Comparison of ENCODE assay signal across 8 mouse cellular contexts in genomic region chr11:101174851-101175628, GRCm38 (mm10). TPM values are rescaled to one million over a fixed set of nuclear protein-coding genes. Genes with fewer than 3 reads are reported as not detected.
A peak's percentile ranks its signal among the peaks of the same experiment; 100 is the strongest.
DNase-seq lines count a peak whose midpoint lies in the region; ATAC-seq and TF ChIP-seq lines count a peak whose summit lies in the region.

Ccr10 (minus strand) TSS chr11:101175443.

- in situ Hi-C loops in ES-E14 (cut with MboI; ENCODE audit: low sequenced_read_pairs in 2 of 2, unreplicated experiment in 2 of 2): no loop called here

- 22% methylated on average over 14 of the region's 14 CpGs for WGBS in forebrain, embryonic 14.5 days
- WGBS in liver, embryonic 11.5 days: 30% methylated on average over 14 of the region's 14 CpGs
- WGBS in stomach, embryonic 14.5 days: 29% methylated on average over 14 of the region's 14 CpGs

- DNase-seq in ES-E14 (ENCODE audit: low read depth, low spot score): no peak
- DNase-seq in forebrain, embryonic 14.5 days (ENCODE audit: low spot score): peak; percentile 64
- no peak for DNase-seq in liver, embryonic 11.5 days (ENCODE audit: low spot score)
- no peak for DNase-seq in right cerebral cortex, postnatal 14 days

- ATAC-seq in erythroblast, adult 5-6 weeks (replicated peaks; ENCODE audit: low FRiP score, poor library complexity, severe bottlenecking): no peak
- ATAC-seq in forebrain, embryonic 14.5 days: no peak
- ATAC-seq in liver, embryonic 11.5 days (replicated peaks; ENCODE audit: low FRiP score): no peak
- no peak for ATAC-seq in stomach, embryonic 14.5 days (ENCODE audit: insufficient number of reproducible peaks, insufficient read depth, low FRiP score, low read depth)
- ATAC-seq in megakaryocyte-erythroid progenitor cell, adult 5-6 weeks (replicated peaks; ENCODE audit: low FRiP score, low TSS enrichment, poor library complexity, severe bottlenecking): no peak

- peak within 1 kb of the TSS; percentile 4 for H3K4me3 ChIP-seq in erythroblast, embryonic 14.5 days (replicated peaks)
- peak within 1 kb of the TSS; percentile 35 to 49; a peak in 2 of 4 replicates for H3K4me3 ChIP-seq in ES-E14 (ENCODE audit: insufficient read depth in 1 of 2, low read depth in 1 of 2, low read length in 2 of 2, poor library complexity in 1 of 2, severe bottlenecking in 1 of 2)
- H3K4me3 ChIP-seq in forebrain, embryonic 14.5 days (ENCODE audit: low read depth, low read length): peak within 1 kb of the TSS; percentile 28
- H3K4me3 ChIP-seq in liver, embryonic 11.5 days (ENCODE audit: low read depth, low read length): peak within 1 kb of the TSS; percentile 40
- peak within 1 kb of the TSS; percentile 24 for H3K4me3 ChIP-seq in stomach, embryonic 14.5 days (ENCODE audit: low read depth, low read length)

- H3K27me3 ChIP-seq in erythroblast, embryonic 14.5 days (ENCODE audit: control insufficient read depth): peaks cover 98% of the 10 kb centered on the region
- peaks cover 56% of the 10 kb centered on the region for H3K27me3 ChIP-seq in forebrain, embryonic 14.5 days (replicated peaks; ENCODE audit: control insufficient read depth, insufficient read depth, low read length)
- peaks cover 88% of the 10 kb centered on the region for H3K27me3 ChIP-seq in liver, embryonic 11.5 days (replicated peaks; ENCODE audit: control insufficient read depth, insufficient read depth, low read length)
- peaks cover 8% of the 10 kb centered on the region; the same call in 1 of the 2 replicates for H3K27me3 ChIP-seq in stomach, embryonic 14.5 days (ENCODE audit: control insufficient read depth, insufficient read depth, low read length)

- H3K27ac ChIP-seq in ES-E14 (ENCODE audit: insufficient read depth, low read depth, low read length, poor library complexity, severe bottlenecking): no peak within 1 kb of the TSS
- H3K27ac ChIP-seq in forebrain, embryonic 14.5 days (ENCODE audit: low read depth, low read length): no peak within 1 kb of the TSS
- peak within 1 kb of the TSS; percentile 9; the same call in 1 of the 2 replicates for H3K27ac ChIP-seq in liver, embryonic 11.5 days (ENCODE audit: low read depth, low read length)
- H3K27ac ChIP-seq in stomach, embryonic 14.5 days (ENCODE audit: low read length): no peak within 1 kb of the TSS; the same call in 1 of the 2 replicates

- H3K36me3 ChIP-seq in erythroblast, embryonic 14.5 days (ENCODE audit: control insufficient read depth): no peaks in the 10 kb centered on the region
- H3K36me3 ChIP-seq in ES-E14 (ENCODE audit: control insufficient read depth, insufficient read depth, low read length, poor library complexity, severe bottlenecking): no peaks in the 10 kb centered on the region
- H3K36me3 ChIP-seq in forebrain, embryonic 14.5 days (ENCODE audit: control insufficient read depth, insufficient read depth, low read length): no peaks in the 10 kb centered on the region
- H3K36me3 ChIP-seq in liver, embryonic 11.5 days (ENCODE audit: control insufficient read depth, insufficient read depth, low read length): no peaks in the 10 kb centered on the region
- no peaks in the 10 kb centered on the region for H3K36me3 ChIP-seq in stomach, embryonic 14.5 days (ENCODE audit: control insufficient read depth, insufficient read depth, low read length)

- H3K4me1 ChIP-seq in erythroblast, embryonic 14.5 days (ENCODE audit: control insufficient read depth): peaks cover 35% of the 10 kb centered on the region
- H3K4me1 ChIP-seq in ES-E14 (ENCODE audit: control insufficient read depth in 2 of 2, insufficient read depth in 2 of 2, low read length in 2 of 2, poor library complexity in 1 of 2): peaks cover 0 to 9% of the 10 kb centered on the region in 2 experiments; a peak in 1 of 4 replicates
- peaks cover 26% of the 10 kb centered on the region for H3K4me1 ChIP-seq in forebrain, embryonic 14.5 days (ENCODE audit: control insufficient read depth, insufficient read depth, low read length)
- H3K4me1 ChIP-seq in liver, embryonic 11.5 days (replicated peaks; ENCODE audit: control insufficient read depth, insufficient read depth, low read length): peaks cover 34% of the 10 kb centered on the region
- peaks cover 33% of the 10 kb centered on the region for H3K4me1 ChIP-seq in stomach, embryonic 14.5 days (ENCODE audit: control insufficient read depth, insufficient read depth, low read length)

- H3K9ac ChIP-seq in ES-E14 (ENCODE audit: insufficient read depth, low read depth, low read length, poor library complexity, severe bottlenecking): no peak within 1 kb of the TSS
- peak within 1 kb of the TSS; percentile 56 for H3K9ac ChIP-seq in forebrain, embryonic 14.5 days (ENCODE audit: low read length)
- H3K9ac ChIP-seq in liver, embryonic 11.5 days (ENCODE audit: low read depth, low read length): no peak within 1 kb of the TSS; the same call in 1 of the 2 replicates
- H3K9ac ChIP-seq in stomach, embryonic 14.5 days (replicated peaks; ENCODE audit: low read depth, low read length): no peak within 1 kb of the TSS; the same call in 1 of the 2 replicates

- peaks cover 20% of the 10 kb centered on the region; the same call in 1 of the 2 replicates for H3K9me3 ChIP-seq in erythroblast, embryonic 14.5 days (ENCODE audit: control insufficient read depth, low read length)
- H3K9me3 ChIP-seq in ES-E14 (ENCODE audit: control insufficient read depth, insufficient read depth, low read depth, low read length): no peaks in the 10 kb centered on the region
- no peaks in the 10 kb centered on the region for H3K9me3 ChIP-seq in forebrain, embryonic 14.5 days (replicated peaks; ENCODE audit: control insufficient read depth, low read length)
- H3K9me3 ChIP-seq in liver, embryonic 11.5 days (ENCODE audit: control insufficient read depth, low read length): no peaks in the 10 kb centered on the region
- no peaks in the 10 kb centered on the region for H3K9me3 ChIP-seq in stomach, embryonic 14.5 days (ENCODE audit: control insufficient read depth, low read depth, low read length)

- peak within 1 kb of the TSS; percentile 63 for H3K4me2 ChIP-seq in forebrain, embryonic 14.5 days (ENCODE audit: low read length)
- peak within 1 kb of the TSS; percentile 73 for H3K4me2 ChIP-seq in liver, embryonic 11.5 days
- H3K4me2 ChIP-seq in stomach, embryonic 14.5 days (replicated peaks; ENCODE audit: low read depth, low read length): peak within 1 kb of the TSS; percentile 79

TF ChIP-seq in ES-E14, 5 proteins besides CTCF, POLR2A, EP300 and RAD21:
- TF ChIP-seq CHD2 (IDR thresholded peaks at IDR 0.05; ENCODE audit: low read depth, low read length): no peak
- TF ChIP-seq ZNF384 (IDR thresholded peaks at IDR 0.05; ENCODE audit: low read depth, low read length): no peak
- TF ChIP-seq HCFC1 (IDR thresholded peaks at IDR 0.05; ENCODE audit: borderline replicate concordance, insufficient read depth, low read length): no peak
- no peak for TF ChIP-seq MAFK (IDR thresholded peaks at IDR 0.05; ENCODE audit: insufficient read depth, low read depth, low read length)
- TF ChIP-seq ZC3H11A (IDR thresholded peaks at IDR 0.05; ENCODE audit: borderline replicate concordance, low read depth, low read length): no peak

RNA-seq across cellular contexts. Expression of gene Ccr10, which starts in this region (rescaled TPM):
- 0.02 TPM in 1 of 2 replicates, not detected in the other for polyA plus RNA-seq in erythroblast, embryonic 14.5 days (2012)
- total RNA-seq in erythroblast, adult 5-6 weeks (2015; ENCODE audit: low replicate concordance): 0.63 TPM in 1 of 2 replicates, not detected in the other
- total RNA-seq in erythroblast, adult 5-6 weeks (2017; ENCODE audit: low replicate concordance): not detected in 2 replicates
- total RNA-seq in ES-E14 (2012; rRNA removed): 0.31 TPM in 1 of 2 replicates, not detected in the other
- 0.10 TPM in 1 of 2 replicates, not detected in the other for polyA plus RNA-seq in forebrain, embryonic 14.5 days (2014; fragmentation: Nextera tagmentation; extraction: Ambion mirVana)
- 0.10 TPM in 1 of 2 replicates, not detected in the other for polyA plus RNA-seq in liver, embryonic 11.5 days (2014; fragmentation: Nextera tagmentation; extraction: Ambion mirVana)
- polyA plus RNA-seq in stomach, embryonic 14.5 days (2014; fragmentation: Nextera tagmentation; extraction: Ambion mirVana): 0.14 and 0.33 TPM in 2 replicates
- not detected in 2 replicates for total RNA-seq in megakaryocyte-erythroid progenitor cell, adult 5-6 weeks (2014; fragmentation: Nextera tagmentation)
- total RNA-seq in megakaryocyte-erythroid progenitor cell, adult 5-6 weeks (2017): not detected in 2 replicates

Comparison
In these comparisons a context has a peak if more than half of its experiments do, and no peak if none do; other contexts are left out.
1. Peak in DNase-seq, H3K4me3 ChIP-seq, H3K9ac ChIP-seq and H3K4me2 ChIP-seq in forebrain, embryonic 14.5 days; RNA of the gene not detected or under 1 TPM.